Mouse (Mus musculus): ENCODE results near the gene Chst15. TPM values are rescaled to one million over a fixed set of nuclear protein-coding genes. Genes with fewer than 3 reads are reported as not detected.

Gene Chst15
- polyA plus RNA-seq, 1 experiment from 2014 or later: 2.4 TPM

GRCm38 (mm10) chr7:132356881-132357840 lies 40.1 kb upstream of the Chst15 start:
- no peak overlapping the region for H3K27ac ChIP-seq (ENCODE audit: low read depth, low read length)
- H3K4me1 ChIP-seq (ENCODE audit: control insufficient read depth, insufficient read depth, low read length): no peaks in the 10 kb centered on the region
- no peaks in the 10 kb centered on the region for H3K9me3 ChIP-seq (replicated peaks; ENCODE audit: control insufficient read depth, low read length)
- H3K36me3 ChIP-seq (ENCODE audit: control insufficient read depth, insufficient read depth, low read length): no peaks in the 10 kb centered on the region
- no peak for ATAC-seq (replicated peaks; ENCODE audit: insufficient number of reproducible peaks, low FRiP score, low TSS enrichment)
- 65% methylated on average over 10 of the region's 10 CpGs for WGBS (ENCODE audit: insufficient replicate concordance)
- no peaks in the 10 kb centered on the region; the same call in none of the 2 replicates for H3K27me3 ChIP-seq (ENCODE audit: control insufficient read depth, insufficient read depth, low read length)
- no peak overlapping the region for H3K4me3 ChIP-seq (ENCODE audit: low read depth, low read length)
- no peak overlapping the region for H3K4me2 ChIP-seq
- no peak overlapping the region for H3K9ac ChIP-seq (ENCODE audit: low read depth, low read length)

GRCm38 (mm10) chr7:132356185-132356584 lies 39.2 kb upstream of the Chst15 start:
- Histone ChIP-seq H3K4me2 (no peak overlapping the region), H3K36me3 (ENCODE audit: control insufficient read depth, insufficient read depth, low read length) (no peaks in the 10 kb centered on the region), H3K27ac (ENCODE audit: low read depth, low read length) (no peak overlapping the region), H3K27me3 (ENCODE audit: control insufficient read depth, insufficient read depth, low read length) (no peaks in the 10 kb centered on the region; the same call in none of the 2 replicates), H3K4me1 (ENCODE audit: control insufficient read depth, insufficient read depth, low read length) (no peaks in the 10 kb centered on the region), H3K4me3 (ENCODE audit: low read depth, low read length) (no peak overlapping the region), H3K9ac (ENCODE audit: low read depth, low read length) (no peak overlapping the region), H3K9me3 (replicated peaks; ENCODE audit: control insufficient read depth, low read length) (no peaks in the 10 kb centered on the region)
- ATAC-seq (replicated peaks; ENCODE audit: insufficient number of reproducible peaks, low FRiP score, low TSS enrichment): no peak
- WGBS (ENCODE audit: insufficient replicate concordance): 39% methylated on average over 8 of the region's 8 CpGs

DNA sequence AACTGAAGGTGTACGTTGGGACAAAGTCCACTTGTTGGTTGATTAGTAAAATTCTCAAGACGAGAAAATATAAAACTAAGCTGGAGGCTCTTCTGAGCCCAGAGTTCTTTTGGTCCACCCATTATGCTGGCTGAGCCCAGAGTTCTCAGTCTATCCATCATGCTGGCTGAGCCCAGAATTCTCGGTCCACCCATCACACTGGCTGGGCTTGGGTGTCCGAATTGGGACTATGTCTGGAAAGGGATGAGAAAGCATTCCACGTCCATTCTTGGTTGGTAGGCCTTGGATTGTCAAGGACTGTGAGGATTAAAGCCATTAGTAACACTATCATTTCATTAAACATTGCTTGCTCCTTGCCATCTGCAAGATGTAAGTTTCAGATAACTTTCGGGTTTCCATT lies 38.7 kb upstream of the Chst15 start:
- no peak overlapping the region for H3K27ac ChIP-seq (ENCODE audit: low read depth, low read length)
- H3K27me3 ChIP-seq (ENCODE audit: control insufficient read depth, insufficient read depth, low read length): no peaks in the 10 kb centered on the region; the same call in none of the 2 replicates
- H3K36me3 ChIP-seq (ENCODE audit: control insufficient read depth, insufficient read depth, low read length): no peaks in the 10 kb centered on the region
- no peaks in the 10 kb centered on the region for H3K9me3 ChIP-seq (replicated peaks; ENCODE audit: control insufficient read depth, low read length)
- no peak overlapping the region for H3K4me3 ChIP-seq (ENCODE audit: low read depth, low read length)
- H3K9ac ChIP-seq (ENCODE audit: low read depth, low read length): no peak overlapping the region
- no peak overlapping the region for H3K4me2 ChIP-seq
- WGBS (ENCODE audit: insufficient replicate concordance): 66% methylated on average over 6 of the region's 6 CpGs
- no peak for ATAC-seq (replicated peaks; ENCODE audit: insufficient number of reproducible peaks, low FRiP score, low TSS enrichment)
- H3K4me1 ChIP-seq (ENCODE audit: control insufficient read depth, insufficient read depth, low read length): no peaks in the 10 kb centered on the region

GRCm38 (mm10) chr7:132349075-132349572 lies 32.1 kb upstream of the Chst15 start:
- WGBS (ENCODE audit: insufficient replicate concordance): 68% methylated on average over 6 of the region's 6 CpGs
- ATAC-seq (replicated peaks; ENCODE audit: insufficient number of reproducible peaks, low FRiP score, low TSS enrichment): no peak
- Histone ChIP-seq H3K27ac (ENCODE audit: low read depth, low read length) (no peak overlapping the region), H3K27me3 (ENCODE audit: control insufficient read depth, insufficient read depth, low read length) (no peaks in the 10 kb centered on the region), H3K9me3 (replicated peaks; ENCODE audit: control insufficient read depth, low read length) (no peaks in the 10 kb centered on the region), H3K4me1 (ENCODE audit: control insufficient read depth, insufficient read depth, low read length) (peaks cover 3% of the 10 kb centered on the region; the same call in 1 of the 2 replicates), H3K36me3 (ENCODE audit: control insufficient read depth, insufficient read depth, low read length) (no peaks in the 10 kb centered on the region), H3K9ac (ENCODE audit: low read depth, low read length) (no peak overlapping the region), H3K4me3 (ENCODE audit: low read depth, low read length) (no peak overlapping the region), H3K4me2 (no peak overlapping the region)

- ATAC-seq (replicated peaks; ENCODE audit: insufficient number of reproducible peaks, low FRiP score, low TSS enrichment): no peak
These were observed 30.4 kb upstream of the Chst15 start for GRCm38 (mm10) chr7:132347273-132348045.

GRCm38 (mm10) chr7:132345526-132346070 lies 28.6 kb upstream of the Chst15 start:
- Histone ChIP-seq H3K36me3 (ENCODE audit: control insufficient read depth, insufficient read depth, low read length) (no peaks in the 10 kb centered on the region), H3K4me2 (no peak overlapping the region), H3K9ac (ENCODE audit: low read depth, low read length) (no peak overlapping the region), H3K4me3 (ENCODE audit: low read depth, low read length) (no peak overlapping the region), H3K27me3 (ENCODE audit: control insufficient read depth, insufficient read depth, low read length) (no peaks in the 10 kb centered on the region), H3K27ac (ENCODE audit: low read depth, low read length) (no peak overlapping the region), H3K9me3 (replicated peaks; ENCODE audit: control insufficient read depth, low read length) (no peaks in the 10 kb centered on the region), H3K4me1 (ENCODE audit: control insufficient read depth, insufficient read depth, low read length) (peaks cover 3% of the 10 kb centered on the region; the same call in 1 of the 2 replicates)
- no peak for ATAC-seq (replicated peaks; ENCODE audit: insufficient number of reproducible peaks, low FRiP score, low TSS enrichment)
- 72% methylated on average over 5 of the region's 5 CpGs for WGBS (ENCODE audit: insufficient replicate concordance)

More at GRCm38 (mm10) chr7:132347273-132348045, 30.4 kb upstream of the Chst15 start:
- Histone ChIP-seq H3K4me1 (ENCODE audit: control insufficient read depth, insufficient read depth, low read length) (peaks cover 3% of the 10 kb centered on the region; the same call in 1 of the 2 replicates), H3K27ac (ENCODE audit: low read depth, low read length) (no peak overlapping the region), H3K4me2 (no peak overlapping the region), H3K4me3 (ENCODE audit: low read depth, low read length) (no peak overlapping the region), H3K36me3 (ENCODE audit: control insufficient read depth, insufficient read depth, low read length) (no peaks in the 10 kb centered on the region), H3K9ac (ENCODE audit: low read depth, low read length) (no peak overlapping the region), H3K27me3 (ENCODE audit: control insufficient read depth, insufficient read depth, low read length) (no peaks in the 10 kb centered on the region), H3K9me3 (replicated peaks; ENCODE audit: control insufficient read depth, low read length) (no peaks in the 10 kb centered on the region)
- WGBS (ENCODE audit: insufficient replicate concordance): 63% methylated on average over 9 of the region's 9 CpGs

GRCm38 (mm10) chr7:132344606-132345005 lies 27.6 kb upstream of the Chst15 start:
- no peak for ATAC-seq (replicated peaks; ENCODE audit: insufficient number of reproducible peaks, low FRiP score, low TSS enrichment)
- Histone ChIP-seq H3K4me3 (ENCODE audit: low read depth, low read length) (no peak overlapping the region), H3K9me3 (replicated peaks; ENCODE audit: control insufficient read depth, low read length) (no peaks in the 10 kb centered on the region), H3K9ac (ENCODE audit: low read depth, low read length) (no peak overlapping the region), H3K4me1 (ENCODE audit: control insufficient read depth, insufficient read depth, low read length) (peaks cover 5% of the 10 kb centered on the region; the same call in 1 of the 2 replicates), H3K4me2 (no peak overlapping the region), H3K27me3 (ENCODE audit: control insufficient read depth, insufficient read depth, low read length) (no peaks in the 10 kb centered on the region), H3K27ac (ENCODE audit: low read depth, low read length) (no peak overlapping the region), H3K36me3 (ENCODE audit: control insufficient read depth, insufficient read depth, low read length) (no peaks in the 10 kb centered on the region)
- WGBS (ENCODE audit: insufficient replicate concordance): 30% methylated on average over 4 of the region's 4 CpGs

DNA sequence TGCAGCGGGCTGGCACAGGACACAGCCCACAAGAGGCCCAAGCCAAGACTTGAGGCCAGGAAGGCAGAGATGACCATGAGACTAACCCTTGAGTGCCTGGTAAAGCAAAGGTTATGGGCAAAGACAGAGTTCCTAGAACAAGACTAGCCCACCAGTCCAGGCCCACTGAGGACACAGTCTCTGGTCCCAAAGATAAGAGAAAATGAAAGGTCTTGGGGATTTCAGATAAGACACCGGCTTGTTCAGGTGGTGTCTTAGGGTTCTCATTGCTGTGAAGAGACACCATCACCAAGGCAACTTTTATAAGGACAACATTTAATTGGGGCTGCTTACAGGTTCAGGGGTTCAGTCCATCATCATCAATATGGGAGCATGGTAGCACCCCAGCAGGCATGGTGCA lies 26.9 kb upstream of the Chst15 start:
- no peaks in the 10 kb centered on the region for H3K9me3 ChIP-seq (replicated peaks; ENCODE audit: control insufficient read depth, low read length)
- no peaks in the 10 kb centered on the region for H3K36me3 ChIP-seq (ENCODE audit: control insufficient read depth, insufficient read depth, low read length)
- H3K4me1 ChIP-seq (ENCODE audit: control insufficient read depth, insufficient read depth, low read length): peaks cover 5% of the 10 kb centered on the region; the same call in 1 of the 2 replicates
- no peak overlapping the region for H3K4me2 ChIP-seq
- 59% methylated on average over 2 of the region's 2 CpGs for WGBS (ENCODE audit: insufficient replicate concordance)
- no peak for ATAC-seq (replicated peaks; ENCODE audit: insufficient number of reproducible peaks, low FRiP score, low TSS enrichment)
- H3K27me3 ChIP-seq (ENCODE audit: control insufficient read depth, insufficient read depth, low read length): no peaks in the 10 kb centered on the region
- no peak overlapping the region for H3K9ac ChIP-seq (ENCODE audit: low read depth, low read length)
- H3K27ac ChIP-seq (ENCODE audit: low read depth, low read length): no peak overlapping the region
- H3K4me3 ChIP-seq (ENCODE audit: low read depth, low read length): no peak overlapping the region
